Mouse (Mus musculus): Measurements from ENCODE around the gene Nampt. TPM values are rescaled to one million over a fixed set of nuclear protein-coding genes. Genes with fewer than 3 reads are reported as not detected.

Gene Nampt
- polyA plus RNA-seq, 1 experiment from 2014 or later, result 38.7 TPM

DNA sequence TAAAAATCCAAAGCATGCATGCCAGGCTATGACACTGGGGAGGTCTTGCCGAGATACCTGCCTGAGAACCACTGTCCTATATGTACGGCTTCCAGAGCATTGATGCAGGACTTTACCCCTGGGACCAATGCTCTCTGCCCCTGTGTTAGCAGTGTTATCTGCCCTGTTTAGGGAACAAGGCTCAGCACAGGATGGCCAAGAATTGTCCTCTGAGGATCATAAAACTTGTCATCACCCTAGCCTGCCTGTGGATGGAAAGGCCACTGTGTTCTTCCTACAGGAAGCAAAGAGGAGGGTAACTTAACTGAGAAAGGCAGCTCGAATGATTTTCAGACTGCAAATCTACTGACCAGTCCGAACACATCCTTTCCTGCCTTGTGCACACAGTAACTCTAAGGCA lies 36.1 kb downstream of the Nampt start:
- H3K4me1 ChIP-seq, result peaks cover 4% of the 10 kb centered on the region; the same call in 1 of the 2 replicates
- peaks cover 32% of the 10 kb centered on the region for H3K36me3 ChIP-seq (replicated peaks)
- no peaks in the 10 kb centered on the region for H3K9me3 ChIP-seq
- no peak overlapping the region for H3K27ac ChIP-seq
- no peaks in the 10 kb centered on the region for H3K27me3 ChIP-seq (ENCODE audit: poor library complexity, severe bottlenecking)
- WGBS, result 92% methylated on average over 4 of the region's 4 CpGs
- H3K4me3 ChIP-seq, result no peak overlapping the region
- DNase-seq (ENCODE audit: extremely low spot score, low spot score), result no peak

DNA sequence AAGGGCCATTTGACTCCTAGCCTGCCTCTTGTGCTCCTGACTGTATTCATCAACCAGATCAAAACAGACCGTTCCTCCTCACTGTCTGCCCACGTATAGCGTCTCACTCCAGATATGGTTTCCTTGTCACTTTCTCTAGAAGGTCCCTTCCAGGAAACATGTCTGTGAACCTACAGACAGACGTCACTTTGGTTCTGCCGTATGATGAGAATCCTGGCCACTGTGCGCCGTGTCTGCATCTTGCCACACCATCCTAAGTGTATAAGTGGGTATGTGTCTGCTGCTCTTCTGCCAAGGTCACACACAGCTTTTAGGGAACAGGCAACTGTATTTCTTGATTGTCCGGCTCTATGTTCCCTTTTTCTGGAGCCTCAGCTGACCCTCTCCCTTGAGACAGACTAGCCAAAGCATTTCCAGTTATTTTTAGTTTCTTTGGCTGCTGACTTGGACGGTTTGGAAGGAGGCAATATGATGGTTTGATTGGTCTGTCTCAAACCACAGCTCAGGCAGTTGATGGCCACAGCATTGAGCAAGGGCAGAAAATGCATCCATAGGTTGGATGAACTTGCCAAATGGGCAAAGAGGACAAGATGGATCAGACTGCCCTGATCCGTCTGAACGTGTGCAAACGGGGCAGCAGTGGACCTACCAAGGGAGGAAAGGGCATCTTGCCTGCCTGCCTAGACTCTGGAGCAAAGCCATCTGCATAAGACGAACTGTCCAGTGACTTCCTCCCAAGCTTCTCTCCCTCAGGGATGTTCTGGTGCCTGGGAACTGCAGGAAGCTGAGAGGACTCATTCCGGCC lies 37.6 kb downstream of the Nampt start:
- WGBS, result 91% methylated on average over 14 of the region's 14 CpGs
- Histone ChIP-seq H3K27ac (no peak overlapping the region), H3K9me3 (no peaks in the 10 kb centered on the region), H3K27me3 (ENCODE audit: poor library complexity, severe bottlenecking) (no peaks in the 10 kb centered on the region), H3K4me1 (peaks cover 4% of the 10 kb centered on the region; the same call in 1 of the 2 replicates), H3K36me3 (replicated peaks) (peaks cover 19% of the 10 kb centered on the region), H3K4me3 (no peak overlapping the region)
- DNase-seq (ENCODE audit: extremely low spot score, low spot score), result no peak

DNA sequence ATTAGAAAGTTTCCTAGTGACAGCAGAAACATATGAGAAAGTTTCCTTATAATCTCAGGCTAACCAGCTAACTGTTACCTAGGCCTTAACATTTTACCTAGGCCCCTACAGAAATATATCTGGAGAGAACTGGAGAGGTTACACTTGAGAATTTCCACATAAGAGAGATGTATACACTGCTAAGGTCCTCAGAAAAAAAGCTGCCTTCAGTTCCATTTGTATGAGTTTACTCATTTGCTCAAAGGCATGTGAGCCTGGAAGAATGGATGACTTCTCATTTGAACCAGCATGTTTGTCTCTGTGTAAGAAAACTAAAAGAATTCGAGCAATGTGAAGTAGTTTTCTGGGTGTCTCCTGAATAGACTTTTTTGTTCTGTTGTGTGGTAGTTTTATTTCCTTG lies 39.1 kb downstream of the Nampt start:
- no peak overlapping the region for H3K4me3 ChIP-seq
- peaks cover 4% of the 10 kb centered on the region; the same call in 1 of the 2 replicates for H3K4me1 ChIP-seq
- H3K27me3 ChIP-seq (ENCODE audit: poor library complexity, severe bottlenecking), result no peaks in the 10 kb centered on the region
- H3K36me3 ChIP-seq (replicated peaks), result peaks cover 7% of the 10 kb centered on the region
- no peak overlapping the region for H3K27ac ChIP-seq
- WGBS, result 75% methylated on average over 1 of the region's 1 CpGs
- no peak for DNase-seq (ENCODE audit: extremely low spot score, low spot score)
- no peaks in the 10 kb centered on the region for H3K9me3 ChIP-seq

DNA sequence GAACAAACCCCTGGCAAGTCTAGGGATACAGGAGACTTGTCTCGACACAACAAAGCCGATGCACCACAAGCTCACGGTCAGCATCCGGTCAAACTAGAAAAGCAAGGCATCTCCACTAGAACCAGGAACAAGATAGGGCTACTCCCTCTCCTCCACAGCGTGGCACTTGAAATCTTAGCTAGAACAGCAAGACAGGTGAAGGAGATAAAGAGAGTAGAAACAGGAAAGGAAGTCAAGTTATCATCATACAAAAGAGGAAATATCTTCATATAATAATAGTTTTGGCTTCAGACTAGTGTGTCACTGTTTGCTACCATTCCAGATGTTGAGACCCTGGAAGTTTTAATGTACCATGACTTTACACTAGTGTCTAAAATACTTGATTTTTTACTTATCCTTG lies 41.5 kb downstream of the Nampt start:
- Histone ChIP-seq H3K36me3 (replicated peaks) (no peaks in the 10 kb centered on the region), H3K9me3 (no peaks in the 10 kb centered on the region), H3K4me3 (no peak overlapping the region), H3K27me3 (ENCODE audit: poor library complexity, severe bottlenecking) (no peaks in the 10 kb centered on the region), H3K4me1 (peaks cover 4% of the 10 kb centered on the region; the same call in 1 of the 2 replicates), H3K27ac (no peak overlapping the region)
- WGBS, result 89% methylated on average over 5 of the region's 5 CpGs
- DNase-seq (ENCODE audit: extremely low spot score, low spot score), result no peak

DNA sequence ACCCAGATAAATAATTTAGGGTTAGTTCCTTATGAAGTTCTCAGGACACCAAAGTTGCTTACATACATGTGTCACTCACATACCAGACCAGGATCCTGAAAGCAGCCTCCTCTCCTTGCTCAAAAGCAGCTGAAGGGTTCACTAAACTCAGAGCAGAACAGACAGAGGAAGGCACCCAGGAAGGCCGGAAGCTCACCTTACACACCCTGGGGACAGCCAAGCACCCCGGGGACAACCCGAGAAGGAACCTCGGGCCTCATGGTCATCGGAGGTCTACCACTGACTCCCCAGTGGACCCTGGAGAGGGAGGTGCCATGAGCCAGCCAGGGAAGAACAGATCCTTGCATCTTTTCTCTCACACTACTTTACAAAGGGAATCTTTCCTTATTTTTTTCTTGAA lies 51.5 kb downstream of the Nampt start:
- no peak for DNase-seq (ENCODE audit: extremely low spot score, low spot score)
- no peaks in the 10 kb centered on the region for H3K27me3 ChIP-seq (ENCODE audit: poor library complexity, severe bottlenecking)
- no peaks in the 10 kb centered on the region for H3K4me1 ChIP-seq
- H3K36me3 ChIP-seq (replicated peaks), result no peaks in the 10 kb centered on the region
- H3K27ac ChIP-seq, result no peak overlapping the region
- WGBS, result 94% methylated on average over 5 of the region's 5 CpGs
- no peak overlapping the region for H3K4me3 ChIP-seq
- H3K9me3 ChIP-seq, result no peaks in the 10 kb centered on the region

DNA sequence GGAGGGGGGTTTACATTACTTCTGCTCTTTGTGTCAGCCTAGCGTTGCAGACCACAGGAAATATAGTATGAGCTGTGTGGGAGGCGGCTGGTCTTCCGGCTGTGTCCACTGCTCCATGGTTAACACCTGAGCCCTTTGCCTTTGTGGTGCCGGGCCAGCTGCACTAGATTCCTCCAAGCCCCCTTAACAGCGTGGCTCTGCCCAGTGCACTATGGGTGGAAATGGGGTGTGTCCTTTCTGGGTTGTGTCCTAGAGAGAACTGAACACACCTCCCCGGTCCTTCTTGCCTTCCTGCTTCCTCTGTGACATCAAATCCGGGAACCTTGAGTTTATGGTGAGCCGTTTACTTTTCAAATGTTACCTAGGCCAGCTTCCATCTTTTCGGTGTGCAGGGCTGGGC lies 58.2 kb downstream of the Nampt start:
- Histone ChIP-seq H3K4me1 (no peaks in the 10 kb centered on the region), H3K36me3 (replicated peaks) (no peaks in the 10 kb centered on the region), H3K27ac (no peak overlapping the region), H3K9me3 (no peaks in the 10 kb centered on the region), H3K27me3 (ENCODE audit: poor library complexity, severe bottlenecking) (no peaks in the 10 kb centered on the region), H3K4me3 (no peak overlapping the region)
- DNase-seq (ENCODE audit: extremely low spot score, low spot score), result no peak
- WGBS, result 91% methylated on average over 9 of the region's 9 CpGs

DNA sequence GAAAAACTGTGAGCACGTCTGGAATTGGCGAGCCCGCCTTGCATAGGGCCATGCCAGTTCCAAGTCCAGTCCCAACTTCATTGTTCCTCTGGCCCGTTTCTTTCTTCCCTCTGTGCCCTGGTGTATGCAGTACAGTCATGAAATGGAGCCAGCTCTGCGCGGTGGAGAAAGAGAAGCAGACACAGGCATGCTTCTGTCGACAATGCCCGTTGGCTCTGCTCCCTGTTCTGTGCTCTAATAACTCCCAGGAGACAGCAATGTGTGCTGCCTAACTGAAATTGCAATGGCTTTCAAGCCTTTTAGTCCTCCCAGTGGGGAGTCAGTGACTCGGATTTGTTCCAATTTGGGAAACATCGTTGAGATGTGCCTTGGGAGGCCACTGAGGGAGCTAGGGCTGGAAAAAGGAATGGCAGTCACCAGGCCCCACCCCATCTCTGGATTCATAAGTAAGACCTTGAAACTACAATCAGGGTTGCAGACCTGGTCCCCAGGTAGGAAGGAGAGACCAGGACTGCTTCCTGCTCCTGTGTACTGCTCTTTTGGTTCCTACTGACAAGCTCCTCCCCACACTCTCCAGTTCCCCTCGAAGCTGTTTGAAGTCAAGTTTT lies 58.7 kb downstream of the Nampt start:
- no peak for DNase-seq (ENCODE audit: extremely low spot score, low spot score)
- no peak overlapping the region for H3K27ac ChIP-seq
- WGBS, result 84% methylated on average over 11 of the region's 11 CpGs

DNA sequence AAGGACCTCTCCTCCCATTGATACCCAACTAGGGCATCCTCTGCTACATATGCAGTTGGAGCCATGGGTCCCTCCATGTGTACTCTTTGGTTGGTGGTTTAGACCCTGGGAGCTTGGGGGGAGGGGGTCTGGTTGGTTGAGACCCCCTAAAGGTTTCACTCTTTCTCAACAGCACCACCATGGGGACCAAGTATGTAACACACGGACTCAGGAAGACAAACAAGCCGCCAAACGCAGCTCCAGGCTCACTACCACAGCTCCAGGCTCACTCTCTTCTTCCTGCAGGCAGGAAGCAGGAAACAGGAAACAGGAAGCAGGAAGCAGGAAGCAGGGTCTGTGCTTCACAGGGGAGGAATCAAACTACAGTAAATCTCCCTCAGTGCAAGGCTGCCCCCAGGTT lies 60.0 kb downstream of the Nampt start:
- Histone ChIP-seq H3K27me3 (ENCODE audit: poor library complexity, severe bottlenecking) (no peaks in the 10 kb centered on the region), H3K4me1 (no peaks in the 10 kb centered on the region), H3K9me3 (no peaks in the 10 kb centered on the region), H3K27ac (no peak overlapping the region), H3K4me3 (no peak overlapping the region), H3K36me3 (replicated peaks) (no peaks in the 10 kb centered on the region)
- DNase-seq (ENCODE audit: extremely low spot score, low spot score), result no peak
- 86% methylated on average over 3 of the region's 3 CpGs for WGBS

More for the DNA sequence above, 58.7 kb downstream of the Nampt start:
- Histone ChIP-seq H3K9me3 (no peaks in the 10 kb centered on the region), H3K27me3 (ENCODE audit: poor library complexity, severe bottlenecking) (no peaks in the 10 kb centered on the region), H3K4me3 (no peak overlapping the region), H3K36me3 (replicated peaks) (no peaks in the 10 kb centered on the region), H3K4me1 (no peaks in the 10 kb centered on the region)

DNA sequence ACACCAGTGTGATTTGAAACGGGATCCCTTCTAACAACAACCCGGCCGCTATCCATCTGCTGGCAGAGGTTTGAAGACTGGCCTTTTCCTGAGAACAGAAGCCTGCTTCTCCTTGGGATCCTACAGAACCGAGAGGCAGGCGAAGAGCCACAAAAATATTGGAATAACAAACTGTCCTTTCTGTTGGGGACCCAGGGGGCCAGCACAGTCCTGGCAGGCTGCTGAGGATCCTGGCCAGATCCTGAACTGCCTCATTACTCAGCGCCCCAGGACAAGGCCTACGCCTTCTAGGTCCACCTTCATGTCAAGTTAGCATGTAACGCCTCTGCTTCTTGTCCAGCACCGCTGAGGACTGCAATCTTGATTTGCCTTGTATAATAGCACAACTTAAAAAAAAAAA lies 65.0 kb downstream of the Nampt start:
- Histone ChIP-seq H3K36me3 (replicated peaks) (no peaks in the 10 kb centered on the region), H3K4me1 (no peaks in the 10 kb centered on the region)
- WGBS, result 86% methylated on average over 9 of the region's 9 CpGs

DNA sequence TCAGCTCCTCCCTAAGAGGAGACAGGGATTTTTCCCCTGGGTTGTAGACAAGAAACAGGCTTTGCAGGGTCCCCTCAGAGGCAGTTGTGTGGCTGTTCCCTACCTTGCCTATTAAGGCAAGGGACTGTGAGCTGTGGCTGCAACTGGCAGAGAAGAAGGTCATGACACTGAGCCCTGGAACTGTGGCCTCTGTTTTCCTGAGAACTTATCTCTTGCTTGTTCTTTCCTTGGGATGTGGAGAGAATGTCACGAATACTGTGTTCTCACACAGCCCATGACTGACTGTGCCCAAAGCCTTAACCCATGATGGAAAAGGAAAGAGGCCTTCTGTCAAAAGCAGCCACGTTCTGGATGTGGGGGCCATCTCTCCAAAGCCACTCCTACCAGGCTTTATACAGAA lies 65.7 kb downstream of the Nampt start:
- Histone ChIP-seq H3K9me3 (no peaks in the 10 kb centered on the region), H3K4me1 (no peaks in the 10 kb centered on the region), H3K36me3 (replicated peaks) (no peaks in the 10 kb centered on the region), H3K27me3 (ENCODE audit: poor library complexity, severe bottlenecking) (no peaks in the 10 kb centered on the region), H3K4me3 (no peak overlapping the region), H3K27ac (no peak overlapping the region)
- DNase-seq (ENCODE audit: extremely low spot score, low spot score), result no peak
- WGBS, result 77% methylated on average over 2 of the region's 2 CpGs

More for the DNA sequence above, 65.0 kb downstream of the Nampt start:
- DNase-seq (ENCODE audit: extremely low spot score, low spot score), result no peak
- no peaks in the 10 kb centered on the region for H3K27me3 ChIP-seq (ENCODE audit: poor library complexity, severe bottlenecking)
- H3K9me3 ChIP-seq, result no peaks in the 10 kb centered on the region
- no peak overlapping the region for H3K27ac ChIP-seq
- no peak overlapping the region for H3K4me3 ChIP-seq

DNA sequence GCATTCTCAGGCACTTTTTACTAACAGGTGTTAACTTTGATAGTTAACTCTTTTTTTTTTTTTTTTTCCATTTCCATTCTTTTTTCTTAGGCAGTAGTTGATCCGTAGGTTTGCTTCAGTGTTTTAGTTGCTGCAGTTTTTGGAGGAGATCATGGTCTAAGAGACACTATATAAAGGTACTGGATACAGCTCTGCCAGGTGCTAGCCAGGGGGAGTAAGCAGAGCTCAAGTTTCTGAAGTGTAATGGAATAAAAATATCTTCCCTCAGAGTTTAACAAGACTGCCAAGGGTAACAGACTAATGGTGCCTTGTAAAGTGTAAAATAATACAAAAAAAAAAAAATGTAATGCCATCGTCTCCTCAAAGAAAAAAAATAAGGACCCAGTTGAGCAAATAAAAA lies 67.0 kb downstream of the Nampt start:
- 90% methylated on average over 2 of the region's 2 CpGs for WGBS
- no peaks in the 10 kb centered on the region for H3K27me3 ChIP-seq (ENCODE audit: poor library complexity, severe bottlenecking)
- H3K36me3 ChIP-seq (replicated peaks), result no peaks in the 10 kb centered on the region
- no peaks in the 10 kb centered on the region for H3K4me1 ChIP-seq
- H3K27ac ChIP-seq, result no peak overlapping the region
- H3K4me3 ChIP-seq, result no peak overlapping the region
- no peaks in the 10 kb centered on the region for H3K9me3 ChIP-seq
- DNase-seq (ENCODE audit: extremely low spot score, low spot score), result no peak

DNA sequence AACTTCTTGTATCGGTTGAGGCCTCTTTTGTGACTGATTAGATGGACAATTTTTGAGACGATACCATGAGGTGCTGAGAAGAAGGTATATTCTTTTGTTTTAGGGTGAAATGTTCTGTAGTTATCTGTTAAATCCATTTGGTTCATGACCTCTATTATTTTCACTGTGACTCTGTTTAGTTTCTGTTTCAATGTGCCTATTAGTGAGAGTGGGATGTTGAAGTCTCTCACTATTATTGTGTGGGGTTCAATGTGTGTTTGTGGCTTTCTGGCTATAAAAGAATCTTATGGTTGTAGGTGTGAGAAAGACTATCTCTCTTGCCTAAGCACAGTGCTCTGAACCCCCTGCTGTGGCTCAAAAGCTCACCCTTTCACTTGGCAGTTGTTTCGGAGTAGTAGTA lies 68.9 kb downstream of the Nampt start:
- no peak overlapping the region for H3K27ac ChIP-seq
- peaks cover 3% of the 10 kb centered on the region for H3K4me1 ChIP-seq
- WGBS, result 90% methylated on average over 3 of the region's 3 CpGs
- no peaks in the 10 kb centered on the region for H3K9me3 ChIP-seq
- no peak for DNase-seq (ENCODE audit: extremely low spot score, low spot score)
- no peaks in the 10 kb centered on the region for H3K27me3 ChIP-seq (ENCODE audit: poor library complexity, severe bottlenecking)
- H3K36me3 ChIP-seq (replicated peaks), result no peaks in the 10 kb centered on the region
- no peak overlapping the region for H3K4me3 ChIP-seq

DNA sequence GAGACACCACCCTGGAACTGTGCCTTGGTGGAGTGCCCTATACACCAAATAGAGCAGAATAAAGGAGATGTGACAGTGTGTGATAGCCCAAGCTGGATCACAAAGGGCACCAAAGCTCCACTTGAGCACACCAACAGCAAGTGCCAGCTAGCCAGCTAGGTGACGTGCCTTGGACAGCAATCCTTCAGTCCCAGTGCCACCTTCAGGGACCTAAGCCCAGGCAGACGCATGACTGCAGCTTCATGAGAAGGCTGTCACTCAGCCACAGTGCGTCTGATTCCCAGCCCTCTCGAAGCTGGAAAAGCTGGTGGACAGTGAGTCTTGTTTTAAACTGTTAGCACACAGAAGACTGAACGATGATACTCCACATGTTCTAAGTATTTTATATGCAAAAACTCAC lies 70.5 kb downstream of the Nampt start:
- H3K27me3 ChIP-seq (ENCODE audit: poor library complexity, severe bottlenecking), result no peaks in the 10 kb centered on the region
- DNase-seq (ENCODE audit: extremely low spot score, low spot score), result no peak
- H3K9me3 ChIP-seq, result no peaks in the 10 kb centered on the region
- 88% methylated on average over 5 of the region's 5 CpGs for whole genome bisulfite sequencing
- peaks cover 7% of the 10 kb centered on the region for H3K4me1 ChIP-seq
- no peaks in the 10 kb centered on the region for H3K36me3 ChIP-seq (replicated peaks)
- H3K27ac ChIP-seq, result no peak overlapping the region
- no peak overlapping the region for H3K4me3 ChIP-seq

Measured in forebrain, embryonic 10.5 days (tissue).